Mouse (Mus musculus): ENCODE measurements at regions not wholly inside any gene's neighbourhood (a gene's known extent, or its start where the extent isn't known, plus 50 kb on each side); places are given as distances from the start of the nearest gene placed in this dataset.

- in situ Hi-C loops (cut with MboI; ENCODE audit: low pct_ligation_motif_present, low pct_unique_long_range_greater_than_20kb, low sequenced_read_pairs) (no loop called here), dilution Hi-C loops (cut with MboI; ENCODE audit: extremely low pct_ligation_motif_present, extremely low pct_unique_long_range_greater_than_20kb, low sequenced_read_pairs) (no loop called here)
- Histone ChIP-seq H3K27ac (ENCODE audit: insufficient read depth, low read depth) (no peak overlapping the region), H3K36me3 (replicated peaks in 1 of 2; ENCODE audit: control insufficient read depth in 1 of 2, insufficient read depth in 1 of 2, low read length in 1 of 2) (no peaks in the 10 kb centered on the region), H3K9me3 (replicated peaks; ENCODE audit: low read length) (no peaks in the 10 kb centered on the region), H3K9ac (ENCODE audit: insufficient read depth, low read depth) (no peak overlapping the region), H3K4me3 (replicated peaks in 1 of 3; ENCODE audit: low read depth in 2 of 3, low read length in 2 of 3, poor library complexity in 1 of 3) (no peak overlapping the region), H3K79me2 (replicated peaks; ENCODE audit: control insufficient read depth, extremely low read depth, insufficient read depth, poor library complexity, severe bottlenecking) (no peaks in the 10 kb centered on the region), H3K4me1 (ENCODE audit: control insufficient read depth in 1 of 2, insufficient read depth in 2 of 2) (no peaks in the 10 kb centered on the region), H3K4me2 (ENCODE audit: insufficient read depth, low read depth, poor library complexity, severe bottlenecking) (no peak overlapping the region), H3K27me3 (replicated peaks) (no peaks in the 10 kb centered on the region)
- TF ChIP-seq KAT2A (IDR thresholded peaks at IDR 0.05; ENCODE audit: insufficient replicate concordance, low read length) (no peak), EP300 (IDR thresholded peaks at IDR 0.05; ENCODE audit: low read length) (no peak), CHD2 (IDR thresholded peaks at IDR 0.05; ENCODE audit: low read length) (no peak), POLR2AphosphoS2 (IDR thresholded peaks at IDR 0.05; ENCODE audit: low read depth, low read length) (no peak), MYC (IDR thresholded peaks at IDR 0.05; ENCODE audit: low read depth, low read length) (no peak), NRF1 (IDR thresholded peaks at IDR 0.05; ENCODE audit: low read depth, low read length) (no peak), MAX (IDR thresholded peaks at IDR 0.05; ENCODE audit: low read length) (no peak), CHD1 (IDR thresholded peaks at IDR 0.05; ENCODE audit: low read depth, low read length) (no peak), GABPA (IDR thresholded peaks at IDR 0.05; ENCODE audit: insufficient replicate concordance, low read depth, low read length) (no peak), ZC3H11A (IDR thresholded peaks at IDR 0.05; ENCODE audit: low read depth, low read length) (no peak), TBP (conservative IDR thresholded peaks at IDR 0.05; ENCODE audit: low read depth, low read length) (no peak), SMC3 (IDR thresholded peaks at IDR 0.05; ENCODE audit: low read depth, low read length) (no peak), NELFE (IDR thresholded peaks at IDR 0.05; ENCODE audit: low read depth, low read length) (no peak), MEF2A (IDR thresholded peaks at IDR 0.05; ENCODE audit: borderline replicate concordance, low read depth, low read length) (no peak), ZNF384 (IDR thresholded peaks at IDR 0.05; ENCODE audit: low read depth, low read length) (no peak), RAD21 (IDR thresholded peaks at IDR 0.05; ENCODE audit: low read depth, low read length) (no peak), ZMIZ1 (IDR thresholded peaks at IDR 0.05; ENCODE audit: low read depth, low read length) (no peak), UBTF (IDR thresholded peaks at IDR 0.05; ENCODE audit: low read depth, low read length) (no peak), POLR2A (IDR thresholded peaks at IDR 0.05; ENCODE audit: low read depth, low read length) (no peak), MAZ (IDR thresholded peaks at IDR 0.05; ENCODE audit: low read depth, low read length) (no peak)
- DNase-seq (ENCODE audit: extremely low read depth) = no peak
These were observed 298.7 kb downstream of the Rps29 start for GRCm38 (mm10) chr12:68860332-68860731.

GRCm38 (mm10) chr12:68849616-68850140 is 309.3 kb downstream of the Rps29 start:
- dilution Hi-C loops (cut with MboI; ENCODE audit: extremely low pct_ligation_motif_present, extremely low pct_unique_long_range_greater_than_20kb, low sequenced_read_pairs) = no loop called here
- TF ChIP-seq PAX5 (IDR thresholded peaks at IDR 0.05; ENCODE audit: low read length) = no peak
- TF ChIP-seq MXI1 (IDR thresholded peaks at IDR 0.05; ENCODE audit: low read depth, low read length) = no peak
- no peak for TF ChIP-seq BHLHE40 (IDR thresholded peaks at IDR 0.05; ENCODE audit: low read depth, low read length)
- TF ChIP-seq IRF4 (IDR thresholded peaks at IDR 0.05; ENCODE audit: low read depth, low read length) = no peak
- no peak for TF ChIP-seq CTCF (conservative IDR thresholded peaks at IDR 0.05 in 1 of 2, IDR thresholded peaks at IDR 0.05 in 1 of 2; ENCODE audit: low read depth in 2 of 2, low read length in 2 of 2)
- TF ChIP-seq NELFE (IDR thresholded peaks at IDR 0.05; ENCODE audit: low read depth, low read length) = no peak
- no peak for TF ChIP-seq ETS1 (conservative IDR thresholded peaks at IDR 0.05; ENCODE audit: low read depth, low read length)
- no peak for TF ChIP-seq JUND (conservative IDR thresholded peaks at IDR 0.05; ENCODE audit: low read depth, low read length)
- TF ChIP-seq RAD21 (IDR thresholded peaks at IDR 0.05; ENCODE audit: low read depth, low read length) = no peak
- TF ChIP-seq MAX (IDR thresholded peaks at IDR 0.05; ENCODE audit: low read length) = no peak
- no peak for TF ChIP-seq USF2 (conservative IDR thresholded peaks at IDR 0.05; ENCODE audit: low read depth, low read length)
- no peak for TF ChIP-seq ZMIZ1 (IDR thresholded peaks at IDR 0.05; ENCODE audit: low read depth, low read length)
- no peak for TF ChIP-seq HCFC1 (IDR thresholded peaks at IDR 0.05; ENCODE audit: low read depth, low read length)
- no peak for TF ChIP-seq RCOR1 (conservative IDR thresholded peaks at IDR 0.05; ENCODE audit: low read depth, low read length)
- no peak for TF ChIP-seq JUN (IDR thresholded peaks at IDR 0.05; ENCODE audit: insufficient read depth, low read depth, low read length)
- no peak for TF ChIP-seq SIN3A (IDR thresholded peaks at IDR 0.05; ENCODE audit: low read length)
- TF ChIP-seq CHD1 (IDR thresholded peaks at IDR 0.05; ENCODE audit: low read depth, low read length) = no peak
- no peak for TF ChIP-seq ZKSCAN1 (IDR thresholded peaks at IDR 0.05; ENCODE audit: borderline replicate concordance, low read depth, low read length)
- TF ChIP-seq ZC3H11A (IDR thresholded peaks at IDR 0.05; ENCODE audit: low read depth, low read length) = no peak
- Histone ChIP-seq H3K79me2 (replicated peaks; ENCODE audit: control insufficient read depth, extremely low read depth, insufficient read depth, poor library complexity, severe bottlenecking) (no peaks in the 10 kb centered on the region), H3K4me1 (ENCODE audit: control insufficient read depth in 1 of 2, insufficient read depth in 2 of 2) (no peaks in the 10 kb centered on the region), H3K36me3 (replicated peaks in 1 of 2; ENCODE audit: control insufficient read depth in 1 of 2, insufficient read depth in 1 of 2, low read length in 1 of 2) (no peaks in the 10 kb centered on the region), H3K4me2 (ENCODE audit: insufficient read depth, low read depth, poor library complexity, severe bottlenecking) (no peak overlapping the region), H3K27ac (ENCODE audit: insufficient read depth, low read depth) (no peak overlapping the region), H3K27me3 (replicated peaks) (no peaks in the 10 kb centered on the region), H3K9me3 (replicated peaks; ENCODE audit: low read length) (no peaks in the 10 kb centered on the region), H3K4me3 (replicated peaks in 1 of 3; ENCODE audit: low read depth in 2 of 3, low read length in 2 of 3, poor library complexity in 1 of 3) (no peak overlapping the region), H3K9ac (ENCODE audit: insufficient read depth, low read depth) (no peak overlapping the region)
- DNase-seq (ENCODE audit: extremely low read depth) = no peak
- in situ Hi-C loops (cut with MboI; ENCODE audit: low pct_ligation_motif_present, low pct_unique_long_range_greater_than_20kb, low sequenced_read_pairs) = no loop called here
